Mouse (Mus musculus): ENCODE data around the gene Gm10260. TPM values are rescaled to one million over a fixed set of nuclear protein-coding genes. Genes with fewer than 3 reads are reported as not detected.

The Gm10260 gene
- polyA plus RNA-seq, 1 experiment from 2014 or later, result 3.4 TPM

GRCm38 (mm10) chr13:97776702-97777101, 16.3 kb upstream of the Gm10260 start:
- 64% methylated on average over 3 of the region's 3 CpGs for WGBS
- ATAC-seq (ENCODE audit: low FRiP score) (no peak), DNase-seq (ENCODE audit: low spot score) (no peak)
- Histone ChIP-seq H3K27ac (ENCODE audit: low read depth, low read length) (no peak overlapping the region), H3K9ac (ENCODE audit: low read depth, low read length) (no peak overlapping the region), H3K27me3 (ENCODE audit: control insufficient read depth, insufficient read depth, low read length) (no peaks in the 10 kb centered on the region), H3K36me3 (ENCODE audit: control insufficient read depth, insufficient read depth, low read length) (no peaks in the 10 kb centered on the region), H3K9me3 (ENCODE audit: control insufficient read depth, low read length) (no peaks in the 10 kb centered on the region), H3K4me2 (replicated peaks; ENCODE audit: low read depth, low read length) (no peak overlapping the region), H3K4me3 (ENCODE audit: low read depth, low read length) (no peak overlapping the region), H3K4me1 (replicated peaks; ENCODE audit: control insufficient read depth, insufficient read depth, low read length) (no peaks in the 10 kb centered on the region)

GRCm38 (mm10) chr13:97775907-97776306, 15.5 kb upstream of the Gm10260 start:
- Histone ChIP-seq H3K4me3 (ENCODE audit: low read depth, low read length) (no peak overlapping the region), H3K4me1 (replicated peaks; ENCODE audit: control insufficient read depth, insufficient read depth, low read length) (no peaks in the 10 kb centered on the region), H3K36me3 (ENCODE audit: control insufficient read depth, insufficient read depth, low read length) (no peaks in the 10 kb centered on the region), H3K4me2 (replicated peaks; ENCODE audit: low read depth, low read length) (no peak overlapping the region), H3K27me3 (ENCODE audit: control insufficient read depth, insufficient read depth, low read length) (no peaks in the 10 kb centered on the region), H3K9ac (ENCODE audit: low read depth, low read length) (no peak overlapping the region), H3K9me3 (ENCODE audit: control insufficient read depth, low read length) (no peaks in the 10 kb centered on the region), H3K27ac (ENCODE audit: low read depth, low read length) (no peak overlapping the region)
- ATAC-seq (ENCODE audit: low FRiP score), result no peak
- 93% methylated on average over 8 of the region's 8 CpGs for WGBS
- no peak for DNase-seq (ENCODE audit: low spot score)

- Histone ChIP-seq H3K4me3 (ENCODE audit: low read depth, low read length) (no peak overlapping the region), H3K4me1 (replicated peaks; ENCODE audit: control insufficient read depth, insufficient read depth, low read length) (no peaks in the 10 kb centered on the region), H3K9me3 (ENCODE audit: control insufficient read depth, low read length) (no peaks in the 10 kb centered on the region), H3K27me3 (ENCODE audit: control insufficient read depth, insufficient read depth, low read length) (no peaks in the 10 kb centered on the region), H3K4me2 (replicated peaks; ENCODE audit: low read depth, low read length) (no peak overlapping the region), H3K27ac (ENCODE audit: low read depth, low read length) (peak overlapping the region; percentile 63; the same call in 1 of the 2 replicates), H3K9ac (ENCODE audit: low read depth, low read length) (no peak overlapping the region), H3K36me3 (ENCODE audit: control insufficient read depth, insufficient read depth, low read length) (no peaks in the 10 kb centered on the region)
- peak; percentile 87 for ATAC-seq (ENCODE audit: low FRiP score)
- peak; percentile 77 for DNase-seq (ENCODE audit: low spot score)
- WGBS, result 49% methylated on average over 10 of the region's 10 CpGs
Observed at GRCm38 (mm10) chr13:97774740-97775425, 14.5 kb upstream of the Gm10260 start.

GRCm38 (mm10) chr13:97769205-97769604, 8.8 kb upstream of the Gm10260 start:
- Histone ChIP-seq H3K4me1 (replicated peaks; ENCODE audit: control insufficient read depth, insufficient read depth, low read length) (no peaks in the 10 kb centered on the region), H3K36me3 (ENCODE audit: control insufficient read depth, insufficient read depth, low read length) (no peaks in the 10 kb centered on the region), H3K9ac (ENCODE audit: low read depth, low read length) (no peak overlapping the region), H3K27ac (ENCODE audit: low read depth, low read length) (no peak overlapping the region), H3K9me3 (ENCODE audit: control insufficient read depth, low read length) (no peaks in the 10 kb centered on the region), H3K27me3 (ENCODE audit: control insufficient read depth, insufficient read depth, low read length) (no peaks in the 10 kb centered on the region), H3K4me3 (ENCODE audit: low read depth, low read length) (no peak overlapping the region), H3K4me2 (replicated peaks; ENCODE audit: low read depth, low read length) (no peak overlapping the region)
- no peak for ATAC-seq (ENCODE audit: low FRiP score)
- WGBS, result 84% methylated on average over 3 of the region's 3 CpGs
- DNase-seq (ENCODE audit: low spot score), result no peak

- no peak for DNase-seq (ENCODE audit: low spot score)
- no peak for ATAC-seq (ENCODE audit: low FRiP score)
- WGBS, result 82% methylated on average over 3 of the region's 3 CpGs
Observed at GRCm38 (mm10) chr13:97768803-97769202, 8.4 kb upstream of the Gm10260 start.

GRCm38 (mm10) chr13:97768046-97768682, 7.7 kb upstream of the Gm10260 start:
- Histone ChIP-seq H3K9ac (ENCODE audit: low read depth, low read length) (no peak overlapping the region), H3K4me2 (replicated peaks; ENCODE audit: low read depth, low read length) (no peak overlapping the region), H3K4me3 (ENCODE audit: low read depth, low read length) (no peak overlapping the region), H3K4me1 (replicated peaks; ENCODE audit: control insufficient read depth, insufficient read depth, low read length) (no peaks in the 10 kb centered on the region), H3K9me3 (ENCODE audit: control insufficient read depth, low read length) (no peaks in the 10 kb centered on the region), H3K36me3 (ENCODE audit: control insufficient read depth, insufficient read depth, low read length) (no peaks in the 10 kb centered on the region), H3K27ac (ENCODE audit: low read depth, low read length) (no peak overlapping the region), H3K27me3 (ENCODE audit: control insufficient read depth, insufficient read depth, low read length) (no peaks in the 10 kb centered on the region)
- DNase-seq (ENCODE audit: low spot score), result no peak
- 77% methylated on average over 7 of the region's 7 CpGs for WGBS
- no peak for ATAC-seq (ENCODE audit: low FRiP score)

More at GRCm38 (mm10) chr13:97768803-97769202, 8.4 kb upstream of the Gm10260 start:
- no peaks in the 10 kb centered on the region for H3K27me3 ChIP-seq (ENCODE audit: control insufficient read depth, insufficient read depth, low read length)
- no peaks in the 10 kb centered on the region for H3K36me3 ChIP-seq (ENCODE audit: control insufficient read depth, insufficient read depth, low read length)
- no peak overlapping the region for H3K4me3 ChIP-seq (ENCODE audit: low read depth, low read length)
- no peak overlapping the region for H3K9ac ChIP-seq (ENCODE audit: low read depth, low read length)
- no peak overlapping the region for H3K4me2 ChIP-seq (replicated peaks; ENCODE audit: low read depth, low read length)
- no peaks in the 10 kb centered on the region for H3K9me3 ChIP-seq (ENCODE audit: control insufficient read depth, low read length)
- no peaks in the 10 kb centered on the region for H3K4me1 ChIP-seq (replicated peaks; ENCODE audit: control insufficient read depth, insufficient read depth, low read length)
- H3K27ac ChIP-seq (ENCODE audit: low read depth, low read length), result no peak overlapping the region

GRCm38 (mm10) chr13:97766600-97766999, 6.2 kb upstream of the Gm10260 start:
- H3K4me3 ChIP-seq (ENCODE audit: low read depth, low read length), result no peak overlapping the region
- no peak overlapping the region for H3K4me2 ChIP-seq (replicated peaks; ENCODE audit: low read depth, low read length)
- DNase-seq (ENCODE audit: low spot score) (no peak), ATAC-seq (ENCODE audit: low FRiP score) (no peak)
- no peaks in the 10 kb centered on the region for H3K9me3 ChIP-seq (ENCODE audit: control insufficient read depth, low read length)
- H3K27ac ChIP-seq (ENCODE audit: low read depth, low read length), result no peak overlapping the region
- H3K27me3 ChIP-seq (ENCODE audit: control insufficient read depth, insufficient read depth, low read length), result no peaks in the 10 kb centered on the region
- no peaks in the 10 kb centered on the region for H3K36me3 ChIP-seq (ENCODE audit: control insufficient read depth, insufficient read depth, low read length)
- no peak overlapping the region for H3K9ac ChIP-seq (ENCODE audit: low read depth, low read length)
- H3K4me1 ChIP-seq (replicated peaks; ENCODE audit: control insufficient read depth, insufficient read depth, low read length), result no peaks in the 10 kb centered on the region
- 90% methylated on average over 3 of the region's 3 CpGs for WGBS

- Histone ChIP-seq H3K4me1 (replicated peaks; ENCODE audit: control insufficient read depth, insufficient read depth, low read length) (no peaks in the 10 kb centered on the region), H3K9me3 (ENCODE audit: control insufficient read depth, low read length) (no peaks in the 10 kb centered on the region), H3K27me3 (ENCODE audit: control insufficient read depth, insufficient read depth, low read length) (no peaks in the 10 kb centered on the region), H3K4me2 (replicated peaks; ENCODE audit: low read depth, low read length) (no peak overlapping the region), H3K27ac (ENCODE audit: low read depth, low read length) (no peak overlapping the region), H3K9ac (ENCODE audit: low read depth, low read length) (no peak overlapping the region), H3K4me3 (ENCODE audit: low read depth, low read length) (no peak overlapping the region), H3K36me3 (ENCODE audit: control insufficient read depth, insufficient read depth, low read length) (no peaks in the 10 kb centered on the region)
- no peak for DNase-seq (ENCODE audit: low spot score)
- ATAC-seq (ENCODE audit: low FRiP score), result no peak
- 88% methylated on average over 2 of the region's 2 CpGs for WGBS
Observed at GRCm38 (mm10) chr13:97765913-97766312, 5.5 kb upstream of the Gm10260 start.

- DNase-seq (ENCODE audit: low spot score), result no peak
- no peak for ATAC-seq (ENCODE audit: low FRiP score)
Observed at GRCm38 (mm10) chr13:97764067-97764466, 3.6 kb upstream of the Gm10260 start.

More at GRCm38 (mm10) chr13:97764067-97764466, 3.6 kb upstream of the Gm10260 start:
- WGBS, result 74% methylated on average over 7 of the region's 7 CpGs
- no peaks in the 10 kb centered on the region for H3K27me3 ChIP-seq (ENCODE audit: control insufficient read depth, insufficient read depth, low read length)
- H3K9me3 ChIP-seq (ENCODE audit: control insufficient read depth, low read length), result no peaks in the 10 kb centered on the region
- H3K4me3 ChIP-seq (ENCODE audit: low read depth, low read length), result no peak overlapping the region
- no peak overlapping the region for H3K9ac ChIP-seq (ENCODE audit: low read depth, low read length)
- H3K36me3 ChIP-seq (ENCODE audit: control insufficient read depth, insufficient read depth, low read length), result no peaks in the 10 kb centered on the region
- no peak overlapping the region for H3K27ac ChIP-seq (ENCODE audit: low read depth, low read length)
- H3K4me1 ChIP-seq (replicated peaks; ENCODE audit: control insufficient read depth, insufficient read depth, low read length), result no peaks in the 10 kb centered on the region
- no peak overlapping the region for H3K4me2 ChIP-seq (replicated peaks; ENCODE audit: low read depth, low read length)

Data from hindbrain, embryonic 11.5 days (tissue).